Mouse (Mus musculus) ES-Bruce4 (cell line): Measurements from ENCODE around the gene Tmcc2.

Source experiments
- CTCF ChIP-seq: IDR thresholded peaks from one replicate; pipeline ENCODE4 v1.8.1; 2011; ENCODE audit warnings: low read depth, low read length
- EP300 ChIP-seq: IDR thresholded peaks from 2 replicates; pipeline ENCODE4 v1.6.1; 2011; ENCODE audit warnings: low read depth, low read length; ENCODE audit not compliant: insufficient read depth
- POLR2A ChIP-seq: IDR thresholded peaks from one replicate; pipeline ENCODE4 v1.8.1; 2011; ENCODE audit warnings: low read length; ENCODE audit not compliant: insufficient read depth

DNA sequence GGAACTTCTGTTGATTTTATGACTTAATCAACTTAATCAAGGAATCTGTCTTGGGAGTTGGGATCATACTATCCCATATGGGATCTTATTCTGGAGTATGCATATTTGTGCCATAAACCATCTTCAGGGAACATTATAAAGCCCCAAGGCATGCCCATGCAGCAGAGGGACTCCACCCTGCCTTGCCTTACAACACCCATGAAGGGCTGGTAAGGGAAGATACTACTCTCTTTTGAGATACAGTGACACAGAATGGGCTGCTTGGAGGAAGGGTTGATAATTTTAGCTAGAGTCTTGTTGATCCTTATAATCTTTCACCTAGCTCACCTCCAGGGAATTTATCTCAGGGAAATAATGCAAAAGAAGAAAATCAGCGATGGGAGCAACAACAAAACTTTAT, 9.5 kb upstream of the Tmcc2 start:
- TF ChIP-seq CTCF (no peak), POLR2A (no peak), EP300 (no peak)
